Mouse (Mus musculus): ENCODE results near the gene Aass. TPM values are rescaled to one million over a fixed set of nuclear protein-coding genes. Genes with fewer than 3 reads are reported as not detected.

Aass gene
- polyA plus RNA-seq, 1 experiment from 2014 or later = 4.9 TPM

- no peak overlapping the region for H3K9ac ChIP-seq (replicated peaks; ENCODE audit: low read length)
- H3K9me3 ChIP-seq (replicated peaks; ENCODE audit: control insufficient read depth, low read length) = no peaks in the 10 kb centered on the region
- H3K27me3 ChIP-seq (ENCODE audit: control insufficient read depth, insufficient read depth, low read length) = no peaks in the 10 kb centered on the region
- DNase-seq (ENCODE audit: low spot score) (peak; percentile 60), ATAC-seq (replicated peaks; ENCODE audit: insufficient number of reproducible peaks, low FRiP score, low TSS enrichment, low read depth) (no peak)
- H3K4me1 ChIP-seq (ENCODE audit: control insufficient read depth, insufficient read depth, low read length) = no peaks in the 10 kb centered on the region; the same call in 1 of the 2 replicates
- no peak overlapping the region for H3K27ac ChIP-seq (replicated peaks; ENCODE audit: low read depth, low read length)
- H3K36me3 ChIP-seq (replicated peaks; ENCODE audit: control insufficient read depth, insufficient read depth, low read depth, low read length) = no peaks in the 10 kb centered on the region
- H3K4me2 ChIP-seq (ENCODE audit: low read depth, low read length) = no peak overlapping the region
- 59% methylated on average over 4 of the region's 4 CpGs for WGBS
- no peak overlapping the region for H3K4me3 ChIP-seq (ENCODE audit: low read depth, low read length)
These were observed 3.6 kb downstream of the Aass start for GRCm38 (mm10) chr6:23129201-23129600.

GRCm38 (mm10) chr6:23126706-23127105, 6.1 kb downstream of the Aass start:
- 73% methylated on average over 7 of the region's 7 CpGs for WGBS
- DNase-seq (ENCODE audit: low spot score) (no peak), ATAC-seq (replicated peaks; ENCODE audit: insufficient number of reproducible peaks, low FRiP score, low TSS enrichment, low read depth) (no peak)
- no peaks in the 10 kb centered on the region for H3K9me3 ChIP-seq (replicated peaks; ENCODE audit: control insufficient read depth, low read length)
- H3K27ac ChIP-seq (replicated peaks; ENCODE audit: low read depth, low read length) = no peak overlapping the region
- H3K4me1 ChIP-seq (ENCODE audit: control insufficient read depth, insufficient read depth, low read length) = no peaks in the 10 kb centered on the region
- H3K36me3 ChIP-seq (replicated peaks; ENCODE audit: control insufficient read depth, insufficient read depth, low read depth, low read length) = no peaks in the 10 kb centered on the region
- no peak overlapping the region for H3K9ac ChIP-seq (replicated peaks; ENCODE audit: low read length)
- H3K27me3 ChIP-seq (ENCODE audit: control insufficient read depth, insufficient read depth, low read length) = no peaks in the 10 kb centered on the region
- H3K4me3 ChIP-seq (ENCODE audit: low read depth, low read length) = no peak overlapping the region
- H3K4me2 ChIP-seq (ENCODE audit: low read depth, low read length) = no peak overlapping the region

- Histone ChIP-seq H3K4me1 (ENCODE audit: control insufficient read depth, insufficient read depth, low read length) (no peaks in the 10 kb centered on the region), H3K4me3 (ENCODE audit: low read depth, low read length) (no peak overlapping the region), H3K9me3 (replicated peaks; ENCODE audit: control insufficient read depth, low read length) (no peaks in the 10 kb centered on the region), H3K4me2 (ENCODE audit: low read depth, low read length) (no peak overlapping the region), H3K27me3 (ENCODE audit: control insufficient read depth, insufficient read depth, low read length) (no peaks in the 10 kb centered on the region), H3K36me3 (replicated peaks; ENCODE audit: control insufficient read depth, insufficient read depth, low read depth, low read length) (no peaks in the 10 kb centered on the region), H3K9ac (replicated peaks; ENCODE audit: low read length) (no peak overlapping the region), H3K27ac (replicated peaks; ENCODE audit: low read depth, low read length) (no peak overlapping the region)
- ATAC-seq (replicated peaks; ENCODE audit: insufficient number of reproducible peaks, low FRiP score, low TSS enrichment, low read depth) = no peak
- DNase-seq (ENCODE audit: low spot score) = no peak
- WGBS = 92% methylated on average over 5 of the region's 5 CpGs
These were observed 7.0 kb downstream of the Aass start for GRCm38 (mm10) chr6:23125831-23126230.

DNA sequence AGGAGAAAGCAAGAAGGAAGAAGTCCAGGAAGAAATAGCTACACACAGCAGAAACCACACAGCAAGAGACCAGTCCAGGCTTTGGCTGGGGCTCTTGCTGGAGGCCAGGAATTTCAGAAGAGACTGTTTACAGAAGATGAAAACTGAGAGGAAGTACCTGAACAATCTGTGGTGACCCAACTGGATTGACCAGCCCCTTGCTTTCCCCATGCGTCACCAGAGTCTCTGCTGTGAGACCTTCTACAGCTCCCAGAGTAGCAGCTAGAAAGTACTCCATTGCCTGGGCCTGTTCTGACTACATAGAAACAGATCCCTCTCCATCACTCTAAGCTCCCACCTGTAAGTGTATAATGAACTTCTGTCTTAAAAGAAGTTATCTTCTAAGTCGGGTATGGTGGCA, 8.0 kb downstream of the Aass start:
- Histone ChIP-seq H3K36me3 (replicated peaks; ENCODE audit: control insufficient read depth, insufficient read depth, low read depth, low read length) (no peaks in the 10 kb centered on the region), H3K9ac (replicated peaks; ENCODE audit: low read length) (no peak overlapping the region), H3K27me3 (ENCODE audit: control insufficient read depth, insufficient read depth, low read length) (no peaks in the 10 kb centered on the region), H3K4me3 (ENCODE audit: low read depth, low read length) (no peak overlapping the region), H3K4me2 (ENCODE audit: low read depth, low read length) (no peak overlapping the region), H3K27ac (replicated peaks; ENCODE audit: low read depth, low read length) (no peak overlapping the region), H3K4me1 (ENCODE audit: control insufficient read depth, insufficient read depth, low read length) (no peaks in the 10 kb centered on the region), H3K9me3 (replicated peaks; ENCODE audit: control insufficient read depth, low read length) (no peaks in the 10 kb centered on the region)
- WGBS = 77% methylated on average over 2 of the region's 2 CpGs
- no peak for DNase-seq (ENCODE audit: low spot score)
- ATAC-seq (replicated peaks; ENCODE audit: insufficient number of reproducible peaks, low FRiP score, low TSS enrichment, low read depth) = no peak

DNA sequence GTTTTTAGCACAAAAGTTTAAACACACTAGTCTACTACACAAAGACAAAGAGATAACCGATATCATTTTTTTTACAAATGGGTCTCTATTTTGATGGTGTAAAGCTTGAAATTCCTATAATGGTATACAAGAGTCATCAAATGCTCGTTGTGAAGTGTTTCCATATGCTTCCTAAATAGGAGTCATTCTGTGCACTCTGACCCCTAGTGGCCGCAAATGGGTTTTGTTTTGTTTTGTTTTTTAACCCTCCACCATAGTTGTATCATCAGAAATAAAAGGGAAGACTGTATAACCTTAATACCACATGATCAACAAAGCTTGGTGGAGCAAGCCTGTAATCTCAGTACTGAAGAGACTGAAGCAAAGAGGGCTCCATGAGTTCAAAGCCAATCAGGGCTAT, 9.9 kb downstream of the Aass start:
- WGBS = 28% methylated on average over 3 of the region's 3 CpGs
- ATAC-seq (replicated peaks; ENCODE audit: insufficient number of reproducible peaks, low FRiP score, low TSS enrichment, low read depth) (no peak), DNase-seq (ENCODE audit: low spot score) (peak; percentile 50)
- Histone ChIP-seq H3K9ac (replicated peaks; ENCODE audit: low read length) (no peak overlapping the region), H3K27me3 (ENCODE audit: control insufficient read depth, insufficient read depth, low read length) (no peaks in the 10 kb centered on the region), H3K36me3 (replicated peaks; ENCODE audit: control insufficient read depth, insufficient read depth, low read depth, low read length) (no peaks in the 10 kb centered on the region), H3K4me1 (ENCODE audit: control insufficient read depth, insufficient read depth, low read length) (no peaks in the 10 kb centered on the region), H3K4me3 (ENCODE audit: low read depth, low read length) (no peak overlapping the region), H3K4me2 (ENCODE audit: low read depth, low read length) (no peak overlapping the region), H3K27ac (replicated peaks; ENCODE audit: low read depth, low read length) (no peak overlapping the region), H3K9me3 (replicated peaks; ENCODE audit: control insufficient read depth, low read length) (no peaks in the 10 kb centered on the region)

DNA sequence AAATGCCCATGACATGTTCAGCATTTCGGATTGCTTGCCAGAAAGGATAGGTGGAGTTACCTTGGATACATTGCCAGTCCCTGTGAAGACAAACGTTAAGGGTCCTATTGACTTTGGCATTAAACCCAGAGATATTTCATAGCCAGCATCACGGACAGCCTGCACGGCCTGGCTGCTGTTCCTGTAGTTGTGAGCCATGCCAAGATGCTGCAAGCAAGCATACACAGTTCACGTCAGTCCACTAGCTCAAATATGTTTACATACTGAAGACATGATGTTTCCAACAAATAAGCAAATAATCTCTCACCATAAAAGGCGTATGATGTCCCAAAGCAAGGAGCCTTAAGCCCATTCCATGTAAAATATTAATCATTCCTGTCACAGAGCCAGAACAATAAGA, 18.0 kb downstream of the Aass start:
- Histone ChIP-seq H3K9ac (replicated peaks; ENCODE audit: low read length) (no peak overlapping the region), H3K27me3 (ENCODE audit: control insufficient read depth, insufficient read depth, low read length) (no peaks in the 10 kb centered on the region), H3K4me2 (ENCODE audit: low read depth, low read length) (no peak overlapping the region), H3K36me3 (replicated peaks; ENCODE audit: control insufficient read depth, insufficient read depth, low read depth, low read length) (no peaks in the 10 kb centered on the region), H3K27ac (replicated peaks; ENCODE audit: low read depth, low read length) (no peak overlapping the region), H3K9me3 (replicated peaks; ENCODE audit: control insufficient read depth, low read length) (no peaks in the 10 kb centered on the region), H3K4me1 (ENCODE audit: control insufficient read depth, insufficient read depth, low read length) (no peaks in the 10 kb centered on the region), H3K4me3 (ENCODE audit: low read depth, low read length) (no peak overlapping the region)
- ATAC-seq (replicated peaks; ENCODE audit: insufficient number of reproducible peaks, low FRiP score, low TSS enrichment, low read depth) (no peak), DNase-seq (ENCODE audit: low spot score) (no peak)
- WGBS = 89% methylated on average over 6 of the region's 6 CpGs

DNA sequence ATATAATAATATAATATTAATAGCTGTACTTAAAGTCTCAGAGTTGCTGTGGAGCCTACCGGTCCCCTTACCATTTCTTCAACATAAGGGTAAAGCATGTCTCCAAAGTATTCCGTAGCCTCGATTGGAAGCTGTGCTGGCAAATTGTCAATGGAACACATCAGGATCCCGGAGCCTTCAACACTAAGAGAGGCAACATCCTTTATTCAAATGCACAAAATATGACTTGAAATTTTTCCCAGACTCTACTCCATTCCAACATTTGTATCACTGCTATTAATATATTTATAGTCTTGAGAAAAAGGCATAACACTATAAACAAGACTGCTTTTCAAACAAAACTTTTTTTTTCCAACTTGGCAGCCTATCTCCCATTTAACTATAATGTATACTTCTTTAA, 25.7 kb downstream of the Aass start:
- no peak overlapping the region for H3K9ac ChIP-seq (replicated peaks; ENCODE audit: low read length)
- DNase-seq (ENCODE audit: low spot score) (no peak), ATAC-seq (replicated peaks; ENCODE audit: insufficient number of reproducible peaks, low FRiP score, low TSS enrichment, low read depth) (no peak)
- no peaks in the 10 kb centered on the region for H3K27me3 ChIP-seq (ENCODE audit: control insufficient read depth, insufficient read depth, low read length)
- no peak overlapping the region for H3K4me3 ChIP-seq (ENCODE audit: low read depth, low read length)
- no peak overlapping the region for H3K27ac ChIP-seq (replicated peaks; ENCODE audit: low read depth, low read length)
- WGBS = 91% methylated on average over 4 of the region's 4 CpGs
- no peaks in the 10 kb centered on the region for H3K4me1 ChIP-seq (ENCODE audit: control insufficient read depth, insufficient read depth, low read length)
- no peaks in the 10 kb centered on the region for H3K9me3 ChIP-seq (replicated peaks; ENCODE audit: control insufficient read depth, low read length)
- H3K4me2 ChIP-seq (ENCODE audit: low read depth, low read length) = no peak overlapping the region
- no peaks in the 10 kb centered on the region for H3K36me3 ChIP-seq (replicated peaks; ENCODE audit: control insufficient read depth, insufficient read depth, low read depth, low read length)

DNA sequence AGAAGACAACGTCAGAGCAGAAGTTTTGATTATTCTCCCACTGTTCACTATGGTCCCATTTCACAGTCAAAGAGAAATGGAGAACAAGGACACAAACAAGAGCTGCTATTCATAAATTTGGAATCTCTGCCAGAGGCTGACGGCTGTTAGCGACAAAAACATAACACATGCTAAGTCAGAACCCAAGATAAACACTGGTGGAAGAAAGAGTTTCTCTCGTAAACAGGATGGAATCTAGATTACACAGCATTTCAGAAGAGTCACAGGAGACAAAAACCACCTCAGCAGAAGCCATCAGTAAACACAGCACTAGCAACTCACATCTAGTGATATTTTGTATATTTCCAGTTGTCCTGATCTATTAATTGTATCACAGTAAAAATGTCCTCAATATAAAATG, 26.4 kb downstream of the Aass start:
- no peak overlapping the region for H3K9ac ChIP-seq (replicated peaks; ENCODE audit: low read length)
- no peaks in the 10 kb centered on the region for H3K4me1 ChIP-seq (ENCODE audit: control insufficient read depth, insufficient read depth, low read length)
- no peaks in the 10 kb centered on the region for H3K36me3 ChIP-seq (replicated peaks; ENCODE audit: control insufficient read depth, insufficient read depth, low read depth, low read length)
- no peaks in the 10 kb centered on the region for H3K9me3 ChIP-seq (replicated peaks; ENCODE audit: control insufficient read depth, low read length)
- ATAC-seq (replicated peaks; ENCODE audit: insufficient number of reproducible peaks, low FRiP score, low TSS enrichment, low read depth) = no peak
- H3K4me2 ChIP-seq (ENCODE audit: low read depth, low read length) = no peak overlapping the region
- 65% methylated on average over 4 of the region's 4 CpGs for WGBS
- DNase-seq (ENCODE audit: low spot score) = no peak
- H3K27ac ChIP-seq (replicated peaks; ENCODE audit: low read depth, low read length) = no peak overlapping the region
- H3K4me3 ChIP-seq (ENCODE audit: low read depth, low read length) = no peak overlapping the region
- H3K27me3 ChIP-seq (ENCODE audit: control insufficient read depth, insufficient read depth, low read length) = no peaks in the 10 kb centered on the region

Measured in embryonic facial prominence, embryonic 11.5 days (tissue).